Mouse (Mus musculus): ENCODE results near the gene Kif22. TPM values are rescaled to one million over a fixed set of nuclear protein-coding genes. Genes with fewer than 3 reads are reported as not detected.

The Kif22 gene
- total and polyA plus RNA-seq, 3 experiments = 0.39 to 0.84 (median 0.65) TPM

DNA sequence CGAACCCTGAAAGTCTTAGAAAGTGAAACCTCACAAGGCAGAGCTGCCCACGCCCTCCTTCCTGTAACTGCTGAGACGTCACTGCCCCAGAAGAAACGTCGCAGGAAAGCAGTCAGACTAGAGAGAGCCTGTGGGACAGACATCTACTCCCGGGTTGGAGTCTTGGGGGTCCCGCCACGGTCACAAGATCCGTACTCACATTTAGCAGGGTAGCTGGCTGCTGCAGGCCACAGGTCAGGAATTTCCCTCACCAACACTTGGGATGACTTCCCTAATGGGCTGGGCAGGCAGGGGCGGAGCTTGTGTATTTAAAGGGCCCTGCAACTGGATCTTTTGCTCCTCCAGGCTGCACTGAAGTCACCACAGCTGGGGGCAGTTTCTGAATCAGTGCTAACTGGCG, 28.0 kb downstream of the Kif22 start, which contains the start of gene Mvp:
Gene Mvp, minus strand, starts transcription at position 302 of the 400 bp plus-strand sequence.
- peak; percentile 85 to 88 for DNase-seq
- Histone ChIP-seq H3K36me3 (ENCODE audit: control insufficient read depth, insufficient read depth, low read length) (peaks cover 5% of the 10 kb centered on the region), H3K27ac (peak within 1 kb of the TSS; percentile 95), H3K9ac (ENCODE audit: low read depth, low read length) (peak within 1 kb of the TSS; percentile 71), H3K79me2 (replicated peaks; ENCODE audit: control insufficient read depth, insufficient read depth, low read length) (peaks cover 4% of the 10 kb centered on the region; the same call in 1 of the 2 replicates), H3K27me3 (ENCODE audit: control insufficient read depth, insufficient read depth, low read length) (no peaks in the 10 kb centered on the region), H3K4me1 (ENCODE audit: control insufficient read depth, insufficient read depth, low read length) (peaks cover 16% of the 10 kb centered on the region), H3K4me3 (peak within 1 kb of the TSS; percentile 75)
- intact Hi-C loops (cut with DNase I) = loop anchor here (10.0 kb wide), 1 partner anchor 180 kb away; the partner anchor contains the start of gene Cd2bp2
- WGBS = 5% methylated on average over 11 of the region's 11 CpGs
- peak; percentile 85 for TF ChIP-seq POLR2A (IDR thresholded peaks at IDR 0.05; ENCODE audit: insufficient read depth, low read depth, low read length)
- no peak for TF ChIP-seq EP300 (IDR thresholded peaks at IDR 0.05; ENCODE audit: insufficient read depth, low read depth, low read length)

DNA sequence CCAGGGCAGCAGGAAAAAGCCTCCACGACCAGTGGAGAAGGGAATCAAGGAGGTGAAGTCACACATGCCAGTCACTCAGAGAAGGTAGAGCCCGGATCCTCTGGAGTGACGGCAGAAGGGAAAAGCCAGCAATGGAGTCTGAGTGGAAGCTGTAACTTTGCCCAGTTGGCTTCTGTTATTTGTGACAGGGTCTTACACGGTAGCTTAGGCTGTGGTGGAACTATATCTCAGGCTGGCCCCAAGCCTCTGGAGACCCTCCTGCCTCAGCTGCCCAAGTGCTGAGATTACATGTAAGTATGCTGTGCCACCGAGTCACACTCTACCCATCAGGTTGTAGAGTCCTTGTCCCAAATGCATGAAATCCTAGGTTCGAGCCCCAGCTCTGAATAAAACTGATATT, 28.9 kb downstream of the Kif22 start:
- no peak for DNase-seq

DNA sequence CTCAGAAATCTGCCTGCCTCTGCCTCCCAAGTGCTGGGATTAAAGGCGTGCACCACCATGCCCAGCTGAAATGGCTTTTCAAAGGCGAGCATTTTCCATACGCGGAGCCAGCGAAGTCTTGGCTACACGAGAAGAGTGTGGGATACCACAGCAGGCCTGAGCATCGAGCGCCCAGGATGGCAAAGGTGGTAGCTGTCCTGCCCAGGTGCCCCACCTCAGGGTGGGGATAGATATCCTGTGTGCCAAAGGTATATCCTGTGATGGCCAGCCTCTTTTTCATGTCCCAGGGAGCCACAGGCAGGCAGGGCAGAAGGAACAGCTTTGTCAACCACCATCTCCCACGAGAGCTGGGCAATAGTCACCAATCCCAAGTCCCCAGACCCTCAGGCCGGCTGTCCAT, 29.4 kb downstream of the Kif22 start:
- H3K4me1 ChIP-seq (ENCODE audit: control insufficient read depth, insufficient read depth, low read length) = peaks cover 25% of the 10 kb centered on the region
- H3K9ac ChIP-seq (ENCODE audit: low read depth, low read length) = no peak overlapping the region
- intact Hi-C loops (cut with DNase I) = loop anchor here (10.0 kb wide), 1 partner anchor 182 kb away; the partner anchor contains the start of gene Cd2bp2
- peaks cover 4% of the 10 kb centered on the region; the same call in 1 of the 2 replicates for H3K79me2 ChIP-seq (replicated peaks; ENCODE audit: control insufficient read depth, insufficient read depth, low read length)
- no peak for TF ChIP-seq CTCF (IDR thresholded peaks at IDR 0.05)
- TF ChIP-seq EP300 (IDR thresholded peaks at IDR 0.05; ENCODE audit: insufficient read depth, low read depth, low read length) = no peak
- TF ChIP-seq POLR2A (IDR thresholded peaks at IDR 0.05; ENCODE audit: insufficient read depth, low read depth, low read length) = no peak
- H3K27ac ChIP-seq = no peak overlapping the region
- H3K4me3 ChIP-seq = no peak overlapping the region
- DNase-seq = no peak
- H3K36me3 ChIP-seq (ENCODE audit: control insufficient read depth, insufficient read depth, low read length) = peaks cover 9% of the 10 kb centered on the region
- H3K27me3 ChIP-seq (ENCODE audit: control insufficient read depth, insufficient read depth, low read length) = no peaks in the 10 kb centered on the region
- 92% methylated on average over 10 of the region's 10 CpGs for WGBS

More for the DNA sequence above, 28.9 kb downstream of the Kif22 start:
- TF ChIP-seq CTCF (IDR thresholded peaks at IDR 0.05) (no peak), EP300 (IDR thresholded peaks at IDR 0.05; ENCODE audit: insufficient read depth, low read depth, low read length) (no peak), POLR2A (IDR thresholded peaks at IDR 0.05; ENCODE audit: insufficient read depth, low read depth, low read length) (no peak)
- WGBS = 85% methylated on average over 6 of the region's 6 CpGs
- Histone ChIP-seq H3K79me2 (replicated peaks; ENCODE audit: control insufficient read depth, insufficient read depth, low read length) (peaks cover 4% of the 10 kb centered on the region; the same call in 1 of the 2 replicates), H3K27ac (no peak overlapping the region; the same call in 1 of the 2 replicates), H3K9ac (ENCODE audit: low read depth, low read length) (no peak overlapping the region), H3K4me1 (ENCODE audit: control insufficient read depth, insufficient read depth, low read length) (peaks cover 23% of the 10 kb centered on the region), H3K27me3 (ENCODE audit: control insufficient read depth, insufficient read depth, low read length) (no peaks in the 10 kb centered on the region), H3K36me3 (ENCODE audit: control insufficient read depth, insufficient read depth, low read length) (peaks cover 6% of the 10 kb centered on the region), H3K4me3 (peak overlapping the region; percentile 75)
- intact Hi-C loops (cut with DNase I) = loop anchor here (10.0 kb wide), 1 partner anchor 181 kb away; the partner anchor contains the start of gene Cd2bp2

DNA sequence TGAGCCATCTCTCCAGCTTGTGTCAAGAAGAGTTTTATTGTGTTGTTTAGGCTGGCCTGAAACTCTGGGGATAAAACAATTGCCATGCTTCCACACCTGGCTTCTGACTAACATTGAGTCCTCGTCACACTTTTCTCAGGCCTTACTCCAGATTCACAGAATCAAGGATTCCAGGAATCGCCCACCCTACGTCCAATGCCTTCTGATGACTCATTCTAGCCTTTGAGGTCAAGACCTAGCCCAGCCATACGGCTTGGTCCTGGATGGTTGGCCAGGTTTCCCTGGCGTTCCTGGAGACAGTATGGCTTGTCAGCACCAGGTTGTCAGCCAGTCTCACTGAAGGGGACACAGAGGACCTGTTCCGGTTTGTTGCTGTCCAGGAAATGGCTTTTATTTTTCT, 29.9 kb downstream of the Kif22 start:
- Histone ChIP-seq H3K79me2 (replicated peaks; ENCODE audit: control insufficient read depth, insufficient read depth, low read length) (peaks cover 4% of the 10 kb centered on the region; the same call in 1 of the 2 replicates), H3K36me3 (ENCODE audit: control insufficient read depth, insufficient read depth, low read length) (peaks cover 9% of the 10 kb centered on the region), H3K27me3 (ENCODE audit: control insufficient read depth, insufficient read depth, low read length) (no peaks in the 10 kb centered on the region), H3K4me1 (ENCODE audit: control insufficient read depth, insufficient read depth, low read length) (peaks cover 27% of the 10 kb centered on the region), H3K4me3 (no peak overlapping the region), H3K9ac (ENCODE audit: low read depth, low read length) (no peak overlapping the region), H3K27ac (no peak overlapping the region)
- WGBS = 65% methylated on average over 6 of the region's 6 CpGs
- intact Hi-C loops (cut with DNase I) = loop anchor here (10.0 kb wide), 1 partner anchor 182 kb away; the partner anchor contains the start of gene Cd2bp2
- DNase-seq = no peak
- TF ChIP-seq EP300 (IDR thresholded peaks at IDR 0.05; ENCODE audit: insufficient read depth, low read depth, low read length) (no peak), POLR2A (IDR thresholded peaks at IDR 0.05; ENCODE audit: insufficient read depth, low read depth, low read length) (no peak), CTCF (IDR thresholded peaks at IDR 0.05) (no peak)

DNA sequence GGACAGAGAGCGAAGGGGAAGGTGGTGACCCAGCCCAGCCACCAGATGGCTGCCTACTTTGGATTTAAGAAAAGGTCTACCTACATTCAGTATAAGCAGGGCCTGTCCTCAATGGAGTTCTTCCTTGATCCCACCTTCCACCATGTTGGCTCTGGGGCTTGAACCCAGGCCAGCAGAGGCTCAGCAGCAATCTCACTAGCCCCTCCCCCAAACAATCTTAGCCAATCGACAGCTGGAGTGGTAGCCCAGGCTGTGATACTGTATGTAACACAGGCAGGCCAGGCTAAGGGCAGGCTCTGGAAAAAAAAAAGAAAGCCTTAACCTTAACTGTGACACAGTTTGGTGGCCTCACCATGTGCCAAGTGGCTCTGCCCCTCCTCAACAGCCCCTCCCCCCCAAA, 30.6 kb downstream of the Kif22 start:
- intact Hi-C loops (cut with DNase I) = loop anchor here (10.0 kb wide), 1 partner anchor 183 kb away; the partner anchor contains the start of gene Cd2bp2
- Histone ChIP-seq H3K4me1 (ENCODE audit: control insufficient read depth, insufficient read depth, low read length) (peaks cover 27% of the 10 kb centered on the region), H3K27ac (no peak overlapping the region), H3K9ac (ENCODE audit: low read depth, low read length) (no peak overlapping the region), H3K36me3 (ENCODE audit: control insufficient read depth, insufficient read depth, low read length) (peaks cover 9% of the 10 kb centered on the region), H3K4me3 (no peak overlapping the region), H3K79me2 (replicated peaks; ENCODE audit: control insufficient read depth, insufficient read depth, low read length) (peaks cover 4% of the 10 kb centered on the region; the same call in 1 of the 2 replicates), H3K27me3 (ENCODE audit: control insufficient read depth, insufficient read depth, low read length) (no peaks in the 10 kb centered on the region)
- no peak for DNase-seq
- TF ChIP-seq POLR2A (IDR thresholded peaks at IDR 0.05; ENCODE audit: insufficient read depth, low read depth, low read length) = no peak
- 66% methylated on average over 2 of the region's 2 CpGs for WGBS

GRCm38 (mm10) chr7:127011051-127011450, 31.2 kb downstream of the Kif22 start:
- no peak overlapping the region for H3K4me3 ChIP-seq
- no peak for DNase-seq
- H3K79me2 ChIP-seq (replicated peaks; ENCODE audit: control insufficient read depth, insufficient read depth, low read length) = peaks cover 4% of the 10 kb centered on the region; the same call in 1 of the 2 replicates
- H3K27ac ChIP-seq = no peak overlapping the region
- WGBS = 93% methylated on average over 2 of the region's 2 CpGs
- H3K9ac ChIP-seq (ENCODE audit: low read depth, low read length) = no peak overlapping the region
- intact Hi-C loops (cut with DNase I) = loop anchor here (10.0 kb wide), 1 partner anchor 184 kb away; the partner anchor contains the start of gene Cd2bp2
- TF ChIP-seq POLR2A (IDR thresholded peaks at IDR 0.05; ENCODE audit: insufficient read depth, low read depth, low read length) (no peak), CTCF (IDR thresholded peaks at IDR 0.05) (no peak), EP300 (IDR thresholded peaks at IDR 0.05; ENCODE audit: insufficient read depth, low read depth, low read length) (no peak)
- peaks cover 9% of the 10 kb centered on the region for H3K36me3 ChIP-seq (ENCODE audit: control insufficient read depth, insufficient read depth, low read length)
- peaks cover 26% of the 10 kb centered on the region for H3K4me1 ChIP-seq (ENCODE audit: control insufficient read depth, insufficient read depth, low read length)
- H3K27me3 ChIP-seq (ENCODE audit: control insufficient read depth, insufficient read depth, low read length) = no peaks in the 10 kb centered on the region

All from heart, adult 2 months (tissue).